ENCODE assay signal across 9 mouse cellular contexts in the genomic region with DNA sequence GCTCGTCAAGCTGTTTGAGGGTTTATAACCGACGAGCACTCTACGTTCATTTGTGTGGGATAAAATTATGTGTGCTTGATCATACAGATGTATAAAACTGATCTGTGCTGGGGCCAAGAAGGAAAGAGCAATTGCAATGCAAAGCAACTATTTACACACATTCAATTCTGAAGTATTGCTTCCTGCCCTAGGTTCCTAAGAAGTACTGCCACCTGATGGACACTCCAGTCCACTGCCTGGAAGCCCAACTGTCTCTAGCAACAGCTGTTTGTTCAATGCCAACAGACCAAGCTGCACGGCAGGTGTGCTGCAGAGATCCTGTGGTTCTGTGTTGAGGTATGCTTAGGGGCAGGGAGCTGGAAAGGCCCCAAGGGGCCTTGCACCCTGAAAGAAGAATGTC.
A peak's percentile ranks its signal among the peaks of the same experiment; 100 is the strongest.
DNase-seq lines count a peak whose midpoint lies in the region; ATAC-seq and TF ChIP-seq lines count a peak whose summit lies in the region.
"Had no signal": no experiment of that assay in that cellular context is flagged by ENCODE, and none has a peak within 500 bp of the region (broad histone marks: within the 10 kb centered on the region; RNA-seq: fewer than 3 reads in every experiment).

No protein-coding gene starts in this region.

- H3K9ac ChIP-seq in heart, adult 2 months (ENCODE audit: low read depth, low read length): no peak overlapping the region
- H3K9ac ChIP-seq in heart, embryonic 11.5 days (ENCODE audit: low read depth, low read length): no peak overlapping the region
- H3K9ac ChIP-seq in kidney, embryonic 16.5 days (replicated peaks; ENCODE audit: low read length): no peak overlapping the region
- H3K9ac ChIP-seq: stomach, embryonic 15.5 days had no signal

- WGBS in heart, adult 2 months: 57% methylated on average over 5 of the region's 5 CpGs
- WGBS in heart, embryonic 11.5 days (ENCODE audit: insufficient replicate concordance): 69% methylated on average over 5 of the region's 5 CpGs
- 67% methylated on average over 5 of the region's 5 CpGs for WGBS in kidney, embryonic 16.5 days
- 78% methylated on average over 5 of the region's 5 CpGs for WGBS in hindbrain, embryonic 10.5 days

- no peak overlapping the region for H3K4me2 ChIP-seq in heart, embryonic 11.5 days
- H3K4me2 ChIP-seq in kidney, embryonic 16.5 days (replicated peaks; ENCODE audit: low read depth, low read length): no peak overlapping the region
- H3K4me2 ChIP-seq: stomach, embryonic 15.5 days had no signal

- H3K4me3 ChIP-seq in heart, adult 2 months: no peak overlapping the region
- H3K4me3 ChIP-seq in heart, embryonic 11.5 days (ENCODE audit: low read depth, low read length): no peak overlapping the region
- H3K4me3 ChIP-seq in kidney, embryonic 16.5 days (ENCODE audit: low read length): no peak overlapping the region
- no peak overlapping the region for H3K4me3 ChIP-seq in hindbrain, embryonic 10.5 days
- H3K4me3 ChIP-seq: stomach, embryonic 15.5 days had no signal

- H3K36me3 ChIP-seq in heart, adult 2 months (ENCODE audit: control insufficient read depth, insufficient read depth, low read length): no peaks in the 10 kb centered on the region
- no peaks in the 10 kb centered on the region for H3K36me3 ChIP-seq in heart, embryonic 11.5 days (ENCODE audit: control insufficient read depth, insufficient read depth, low read length)
- no peaks in the 10 kb centered on the region for H3K36me3 ChIP-seq in kidney, embryonic 16.5 days (ENCODE audit: insufficient read depth, low read length)
- H3K36me3 ChIP-seq in hindbrain, embryonic 10.5 days: no peaks in the 10 kb centered on the region; the same call in 1 of the 2 replicates

- no peaks in the 10 kb centered on the region for H3K79me2 ChIP-seq in heart, adult 2 months (replicated peaks; ENCODE audit: control insufficient read depth, insufficient read depth, low read length)

- TF ChIP-seq CTCF in heart, adult 2 months (IDR thresholded peaks at IDR 0.05): peak; percentile 78

- no peaks in the 10 kb centered on the region for H3K27me3 ChIP-seq in heart, adult 2 months (ENCODE audit: control insufficient read depth, insufficient read depth, low read length)
- H3K27me3 ChIP-seq in heart, embryonic 11.5 days (ENCODE audit: control insufficient read depth, insufficient read depth, low read length): no peaks in the 10 kb centered on the region
- H3K27me3 ChIP-seq in kidney, embryonic 16.5 days (ENCODE audit: insufficient read depth, low read length): no peaks in the 10 kb centered on the region
- no peaks in the 10 kb centered on the region for H3K27me3 ChIP-seq in hindbrain, embryonic 10.5 days (ENCODE audit: insufficient read depth, poor library complexity, severe bottlenecking)
- H3K27me3 ChIP-seq: stomach, embryonic 15.5 days had no signal

- no peaks in the 10 kb centered on the region for H3K9me3 ChIP-seq in heart, embryonic 11.5 days (replicated peaks; ENCODE audit: control insufficient read depth, low read length)
- H3K9me3 ChIP-seq in kidney, embryonic 16.5 days (ENCODE audit: low read length): no peaks in the 10 kb centered on the region
- H3K9me3 ChIP-seq in hindbrain, embryonic 10.5 days: no peaks in the 10 kb centered on the region
- H3K9me3 ChIP-seq: stomach, embryonic 15.5 days had no signal

- H3K4me1 ChIP-seq in heart, adult 2 months (ENCODE audit: control insufficient read depth, insufficient read depth, low read length): no peaks in the 10 kb centered on the region
- no peaks in the 10 kb centered on the region for H3K4me1 ChIP-seq in heart, embryonic 11.5 days (ENCODE audit: control insufficient read depth, insufficient read depth, low read length)
- no peaks in the 10 kb centered on the region for H3K4me1 ChIP-seq in kidney, embryonic 16.5 days (ENCODE audit: insufficient read depth, low read length)
- no peaks in the 10 kb centered on the region for H3K4me1 ChIP-seq in hindbrain, embryonic 10.5 days (replicated peaks)
- H3K4me1 ChIP-seq: stomach, embryonic 15.5 days had no signal

- H3K27ac ChIP-seq in heart, adult 2 months: no peak overlapping the region
- no peak overlapping the region for H3K27ac ChIP-seq in heart, embryonic 11.5 days (ENCODE audit: low read depth, low read length)
- H3K27ac ChIP-seq in kidney, embryonic 16.5 days (ENCODE audit: low read length): no peak overlapping the region
- no peak overlapping the region for H3K27ac ChIP-seq in hindbrain, embryonic 10.5 days
- H3K27ac ChIP-seq: stomach, embryonic 15.5 days had no signal

- no peak for TF ChIP-seq POLR2A in heart, adult 2 months (IDR thresholded peaks at IDR 0.05; ENCODE audit: insufficient read depth, low read depth, low read length)

- no peak for ATAC-seq in heart, embryonic 11.5 days (replicated peaks; ENCODE audit: insufficient number of reproducible peaks, low FRiP score, low TSS enrichment)
- peak; percentile 65 for ATAC-seq in kidney, embryonic 16.5 days (ENCODE audit: low FRiP score, low TSS enrichment)
- 0 out of 2 replicates have a peak, but pooled peaks have one; percentile 13 for ATAC-seq in neutrophil, adult 5-6 weeks (ENCODE audit: extremely low read depth, insufficient number of reproducible peaks, low FRiP score, poor library complexity, severe bottlenecking)
- no peak for ATAC-seq in monocyte, adult 5-6 weeks (replicated peaks; ENCODE audit: insufficient number of reproducible peaks, low FRiP score, low TSS enrichment, poor library complexity, severe bottlenecking)

- DNase-seq in heart, adult 2 months: peak in 1 of 2 experiments; percentile 24
- DNase-seq in CD4-positive helper T cell, adult 2 months (ENCODE audit: low read depth, low spot score): peak; percentile 30
- peak; percentile 22 to 29 for DNase-seq in adrenal gland, postnatal 36 days
- DNase-seq in hindbrain, embryonic 10.5 days (ENCODE audit: low spot score): no peak

- intact Hi-C loops in heart, adult 2 months (cut with DNase I): loop anchor here (5.0 to 10.0 kb wide), 3 partner anchors 73 to 440 kb away; partner anchors contain the start of genes Crebbp and Zfp174

- TF ChIP-seq EP300 in heart, adult 2 months (IDR thresholded peaks at IDR 0.05; ENCODE audit: insufficient read depth, low read depth, low read length): 0 out of 2 replicates have a peak, but pooled peaks have one; percentile 30

Comparison
In these comparisons a context has a peak if more than half of its experiments do, and no peak if none do; other contexts are left out.
1. ATAC-seq: peak in kidney, embryonic 16.5 days (single experiment) and neutrophil, adult 5-6 weeks (single experiment); none in heart, embryonic 11.5 days (single experiment) and monocyte, adult 5-6 weeks (single experiment).